Mouse (Mus musculus) ovary, adult 2 months (tissue): ENCODE results near the gene Kras. TPM values are rescaled to one million over a fixed set of nuclear protein-coding genes. Genes with fewer than 3 reads are reported as not detected.

Experiments used
- polyA plus RNA-seq: library from polyadenylated mRNA; depleted of rRNA; stranded (reverse); fragments of >200 nt; gene quantifications from 2 replicates; pipeline ENCODE4 v1.2.3, GENCODE M21; 2012; rRNA removed

The Kras gene
- polyA plus RNA-seq = 11.8 and 14.2 TPM in 2 replicates

GRCm38 (mm10) chr6:145250185-145250791 lies at the start of gene Kras:
Kras (minus strand) TSS chr6:145250239.

GRCm38 (mm10) chr6:145210816-145211338 lies 39.2 kb downstream of the Kras start, which contains the start of the genes Casc1 and Etfrf1:
Casc1 (minus strand) TSS chr6:145211005.
Etfrf1 (plus strand) TSS chr6:145211134.

Other genes with a start within 250 kb of the Kras start
- 31.1 and 31.5 TPM in 2 replicates for gene Bcat1, start 174.1 kb downstream of the Kras start, polyA plus RNA-seq
- gene Lrmp, start 134.6 kb downstream of the Kras start, polyA plus RNA-seq = 5.8 and 10.3 TPM in 2 replicates
- gene Casc1, start 39.2 kb downstream of the Kras start, polyA plus RNA-seq = 3.6 and 4.6 TPM in 2 replicates
- gene Etfrf1, start 39.1 kb downstream of the Kras start, polyA plus RNA-seq = 3.1 and 3.4 TPM in 2 replicates